Mouse (Mus musculus): ENCODE measurements around the gene Lmx1b. TPM values are rescaled to one million over a fixed set of nuclear protein-coding genes. Genes with fewer than 3 reads are reported as not detected.

The Lmx1b gene
- polyA plus RNA-seq, 1 experiment from 2014 or later: 0.03 TPM

DNA sequence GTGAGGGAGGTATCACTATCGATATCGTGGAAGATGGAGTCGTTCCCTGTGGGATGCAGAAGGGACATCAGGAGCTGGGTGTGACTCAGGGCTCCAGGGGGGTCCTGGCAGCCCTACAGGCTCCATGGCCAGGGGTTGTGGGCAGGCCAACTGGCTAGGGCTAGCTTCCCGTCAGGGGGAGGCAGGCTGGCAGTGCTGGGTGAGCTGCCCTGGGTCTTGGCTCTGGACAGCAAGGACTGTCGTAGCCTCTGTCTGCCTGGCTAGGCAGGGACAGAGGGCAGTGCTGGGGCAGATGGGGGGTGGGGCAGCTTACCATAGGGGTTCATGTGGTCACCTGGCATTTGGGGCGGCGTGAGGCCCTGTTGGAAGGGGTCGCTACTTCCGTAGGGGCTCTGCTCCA is 75.6 kb downstream of the Lmx1b start:
- no peaks in the 10 kb centered on the region for H3K36me3 ChIP-seq (ENCODE audit: control insufficient read depth, insufficient read depth, low read length)
- no peak overlapping the region for H3K4me2 ChIP-seq
- ATAC-seq (replicated peaks; ENCODE audit: insufficient number of reproducible peaks, low FRiP score, low TSS enrichment): no peak
- H3K27me3 ChIP-seq (ENCODE audit: control insufficient read depth, insufficient read depth, low read length): peaks cover 60% of the 10 kb centered on the region
- no peak overlapping the region for H3K9ac ChIP-seq (ENCODE audit: low read depth, low read length)
- H3K9me3 ChIP-seq (replicated peaks; ENCODE audit: control insufficient read depth, low read length): no peaks in the 10 kb centered on the region
- WGBS (ENCODE audit: insufficient replicate concordance): 83% methylated on average over 9 of the region's 9 CpGs
- H3K4me1 ChIP-seq (ENCODE audit: control insufficient read depth, insufficient read depth, low read length): peaks cover 6% of the 10 kb centered on the region
- H3K27ac ChIP-seq (ENCODE audit: low read depth, low read length): no peak overlapping the region
- H3K4me3 ChIP-seq (ENCODE audit: low read depth, low read length): no peak overlapping the region

DNA sequence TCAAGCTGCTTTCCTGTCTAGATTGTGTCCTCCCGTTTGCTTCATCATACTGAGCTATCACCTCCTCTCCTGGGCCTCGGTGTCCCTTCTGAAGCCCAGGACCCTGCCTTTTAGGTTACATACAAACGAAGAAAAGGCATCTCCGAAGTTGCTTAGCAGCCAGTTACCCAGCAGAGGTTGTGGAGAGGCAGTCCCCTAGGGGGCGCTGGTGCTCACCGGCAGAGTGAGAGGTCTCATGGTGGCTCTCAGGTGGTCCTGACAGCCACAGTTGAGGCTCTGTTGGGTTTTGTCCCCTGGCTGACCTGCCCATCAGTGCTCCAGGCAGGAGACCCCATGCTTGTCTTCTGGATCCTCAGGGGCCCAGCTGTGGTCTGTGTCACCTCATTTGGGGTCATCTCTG is 80.6 kb downstream of the Lmx1b start:
- Histone ChIP-seq H3K9me3 (replicated peaks; ENCODE audit: control insufficient read depth, low read length) (no peaks in the 10 kb centered on the region), H3K27me3 (ENCODE audit: control insufficient read depth, insufficient read depth, low read length) (peaks cover 21% of the 10 kb centered on the region), H3K4me1 (ENCODE audit: control insufficient read depth, insufficient read depth, low read length) (peaks cover 6% of the 10 kb centered on the region), H3K36me3 (ENCODE audit: control insufficient read depth, insufficient read depth, low read length) (no peaks in the 10 kb centered on the region), H3K9ac (ENCODE audit: low read depth, low read length) (no peak overlapping the region), H3K4me3 (ENCODE audit: low read depth, low read length) (no peak overlapping the region), H3K27ac (ENCODE audit: low read depth, low read length) (no peak overlapping the region), H3K4me2 (no peak overlapping the region)
- 8% methylated on average over 6 of the region's 6 CpGs for WGBS (ENCODE audit: insufficient replicate concordance)
- no peak for ATAC-seq (replicated peaks; ENCODE audit: insufficient number of reproducible peaks, low FRiP score, low TSS enrichment)

DNA sequence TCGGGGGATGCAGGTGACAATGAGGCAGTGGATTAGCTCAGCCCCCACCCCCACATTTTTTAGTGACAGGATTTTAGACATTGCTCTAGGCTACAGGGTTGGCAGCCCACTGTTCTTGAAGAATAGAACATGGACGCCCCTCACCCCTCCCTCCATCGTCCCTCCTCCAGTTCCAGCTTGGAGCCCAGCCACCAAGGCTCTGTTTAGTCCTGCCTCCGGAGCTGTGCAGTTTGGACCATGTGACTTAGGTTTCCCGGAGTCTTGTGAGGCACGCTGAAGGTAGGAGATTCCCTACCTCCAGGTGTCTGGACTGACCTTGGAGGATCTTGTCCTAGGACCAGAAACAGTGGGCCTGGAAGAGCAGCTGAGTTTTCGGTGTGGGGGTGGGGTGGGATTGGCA is 81.0 kb downstream of the Lmx1b start:
- no peak overlapping the region for H3K27ac ChIP-seq (ENCODE audit: low read depth, low read length)

DNA sequence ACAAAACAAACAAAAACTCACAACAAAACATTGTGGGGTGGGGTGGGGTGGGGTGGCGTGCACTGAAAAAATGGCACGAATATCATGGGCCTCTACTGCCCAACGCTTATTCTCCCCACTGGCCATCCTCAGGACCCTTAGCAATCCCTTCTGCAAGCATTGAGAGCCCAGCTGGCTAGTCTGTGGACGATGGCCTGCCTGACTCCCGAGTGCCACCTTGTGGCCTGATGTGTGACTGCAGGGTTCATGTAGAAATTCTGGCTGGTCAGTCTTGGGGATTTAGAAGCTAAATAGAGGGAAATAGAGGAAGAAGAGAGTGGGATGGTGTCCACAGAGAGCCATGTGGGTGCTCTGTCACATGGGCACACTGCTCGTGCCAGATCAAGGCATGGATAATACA is 82.1 kb downstream of the Lmx1b start:
- 7% methylated on average over 6 of the region's 6 CpGs for WGBS (ENCODE audit: insufficient replicate concordance)
- ATAC-seq (replicated peaks; ENCODE audit: insufficient number of reproducible peaks, low FRiP score, low TSS enrichment): no peak
- H3K27me3 ChIP-seq (ENCODE audit: control insufficient read depth, insufficient read depth, low read length): peaks cover 19% of the 10 kb centered on the region

More for the DNA sequence above, 81.0 kb downstream of the Lmx1b start:
- peaks cover 19% of the 10 kb centered on the region for H3K27me3 ChIP-seq (ENCODE audit: control insufficient read depth, insufficient read depth, low read length)
- no peaks in the 10 kb centered on the region for H3K36me3 ChIP-seq (ENCODE audit: control insufficient read depth, insufficient read depth, low read length)
- 40% methylated on average over 7 of the region's 7 CpGs for WGBS (ENCODE audit: insufficient replicate concordance)
- ATAC-seq (replicated peaks; ENCODE audit: insufficient number of reproducible peaks, low FRiP score, low TSS enrichment): no peak
- no peak overlapping the region for H3K9ac ChIP-seq (ENCODE audit: low read depth, low read length)
- H3K4me2 ChIP-seq: no peak overlapping the region
- H3K9me3 ChIP-seq (replicated peaks; ENCODE audit: control insufficient read depth, low read length): no peaks in the 10 kb centered on the region
- peaks cover 6% of the 10 kb centered on the region for H3K4me1 ChIP-seq (ENCODE audit: control insufficient read depth, insufficient read depth, low read length)
- H3K4me3 ChIP-seq (ENCODE audit: low read depth, low read length): no peak overlapping the region

DNA sequence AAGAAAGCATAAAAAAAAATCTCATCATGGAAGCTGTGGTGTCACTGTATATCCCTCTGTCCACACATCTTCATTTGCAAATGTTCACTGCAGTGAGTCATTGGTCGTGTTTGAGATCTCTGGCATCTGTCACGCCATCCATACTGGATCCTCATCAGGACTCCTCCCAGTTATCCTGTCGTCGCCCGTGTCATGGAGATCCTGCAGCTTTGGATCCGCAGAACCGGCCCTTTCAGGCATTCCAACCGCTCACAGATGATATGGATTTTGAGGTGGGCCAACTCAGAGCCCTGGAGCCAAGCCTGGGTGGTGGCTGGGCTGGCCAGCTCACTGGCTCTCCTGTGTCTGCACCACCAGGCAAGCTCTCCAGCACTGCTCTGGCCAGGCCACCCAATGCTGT is 84.7 kb downstream of the Lmx1b start:
- Histone ChIP-seq H3K27ac (ENCODE audit: low read depth, low read length) (no peak overlapping the region), H3K9me3 (replicated peaks; ENCODE audit: control insufficient read depth, low read length) (no peaks in the 10 kb centered on the region), H3K4me1 (ENCODE audit: control insufficient read depth, insufficient read depth, low read length) (no peaks in the 10 kb centered on the region), H3K9ac (ENCODE audit: low read depth, low read length) (no peak overlapping the region), H3K4me3 (ENCODE audit: low read depth, low read length) (no peak overlapping the region), H3K36me3 (ENCODE audit: control insufficient read depth, insufficient read depth, low read length) (no peaks in the 10 kb centered on the region), H3K4me2 (no peak overlapping the region), H3K27me3 (ENCODE audit: control insufficient read depth, insufficient read depth, low read length) (peaks cover 17% of the 10 kb centered on the region)
- ATAC-seq (replicated peaks; ENCODE audit: insufficient number of reproducible peaks, low FRiP score, low TSS enrichment): no peak
- WGBS (ENCODE audit: insufficient replicate concordance): 52% methylated on average over 8 of the region's 8 CpGs

More for the DNA sequence above, 82.1 kb downstream of the Lmx1b start:
- no peak overlapping the region for H3K4me2 ChIP-seq
- no peaks in the 10 kb centered on the region for H3K9me3 ChIP-seq (replicated peaks; ENCODE audit: control insufficient read depth, low read length)
- H3K4me3 ChIP-seq (ENCODE audit: low read depth, low read length): no peak overlapping the region
- H3K36me3 ChIP-seq (ENCODE audit: control insufficient read depth, insufficient read depth, low read length): no peaks in the 10 kb centered on the region
- H3K4me1 ChIP-seq (ENCODE audit: control insufficient read depth, insufficient read depth, low read length): peaks cover 6% of the 10 kb centered on the region
- no peak overlapping the region for H3K9ac ChIP-seq (ENCODE audit: low read depth, low read length)
- H3K27ac ChIP-seq (ENCODE audit: low read depth, low read length): no peak overlapping the region

DNA sequence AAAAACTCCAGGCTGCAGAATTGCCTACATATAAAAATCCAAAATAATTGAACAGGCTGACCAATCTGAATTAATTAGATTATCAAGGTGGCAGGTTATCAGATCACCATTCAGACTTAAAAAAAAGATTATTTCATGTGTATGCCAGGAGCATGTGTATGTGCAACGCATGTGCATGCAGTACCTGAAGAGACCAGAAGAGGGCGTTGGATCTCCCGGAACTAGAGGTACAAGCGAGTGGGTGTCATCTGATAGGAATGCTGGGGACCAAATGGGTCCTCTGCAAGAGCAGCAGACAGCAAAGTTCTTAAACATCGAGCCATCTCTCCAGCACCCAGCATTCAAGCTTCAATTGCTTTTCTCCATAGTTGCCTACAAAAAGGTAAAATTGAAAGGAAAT is 87.6 kb downstream of the Lmx1b start:
- ATAC-seq (replicated peaks; ENCODE audit: insufficient number of reproducible peaks, low FRiP score, low TSS enrichment): no peak
- Histone ChIP-seq H3K9me3 (replicated peaks; ENCODE audit: control insufficient read depth, low read length) (no peaks in the 10 kb centered on the region), H3K36me3 (ENCODE audit: control insufficient read depth, insufficient read depth, low read length) (no peaks in the 10 kb centered on the region), H3K27me3 (ENCODE audit: control insufficient read depth, insufficient read depth, low read length) (no peaks in the 10 kb centered on the region), H3K4me3 (ENCODE audit: low read depth, low read length) (no peak overlapping the region), H3K4me2 (no peak overlapping the region), H3K27ac (ENCODE audit: low read depth, low read length) (no peak overlapping the region), H3K9ac (ENCODE audit: low read depth, low read length) (no peak overlapping the region), H3K4me1 (ENCODE audit: control insufficient read depth, insufficient read depth, low read length) (no peaks in the 10 kb centered on the region)
- WGBS (ENCODE audit: insufficient replicate concordance): 47% methylated on average over 5 of the region's 5 CpGs

DNA sequence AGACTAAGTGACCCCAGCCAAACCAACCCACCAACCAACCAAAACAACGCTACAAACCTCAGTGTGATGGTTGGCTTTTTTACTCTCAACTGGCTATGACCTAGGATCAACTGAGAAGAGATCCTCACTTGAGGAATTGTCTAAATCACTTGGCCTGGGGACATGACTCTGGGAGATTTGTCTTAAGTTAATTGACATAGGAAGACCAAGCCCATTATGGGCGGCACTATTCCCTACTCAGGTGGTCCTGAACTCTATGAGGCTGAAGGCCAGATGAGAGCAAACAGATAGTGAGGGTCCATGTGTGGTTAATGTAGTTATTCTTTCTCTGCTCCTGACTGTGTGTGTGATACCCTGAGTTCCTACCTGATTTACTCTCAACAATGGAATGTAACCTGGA is 92.7 kb downstream of the Lmx1b start:
- no peaks in the 10 kb centered on the region for H3K9me3 ChIP-seq (replicated peaks; ENCODE audit: control insufficient read depth, low read length)
- H3K27me3 ChIP-seq (ENCODE audit: control insufficient read depth, insufficient read depth, low read length): peaks cover 43% of the 10 kb centered on the region
- H3K9ac ChIP-seq (ENCODE audit: low read depth, low read length): no peak overlapping the region
- H3K4me2 ChIP-seq: no peak overlapping the region
- no peaks in the 10 kb centered on the region for H3K36me3 ChIP-seq (ENCODE audit: control insufficient read depth, insufficient read depth, low read length)
- H3K27ac ChIP-seq (ENCODE audit: low read depth, low read length): no peak overlapping the region
- WGBS (ENCODE audit: insufficient replicate concordance): 84% methylated on average over 2 of the region's 2 CpGs
- H3K4me1 ChIP-seq (ENCODE audit: control insufficient read depth, insufficient read depth, low read length): 0 out of 2 replicates have a peak, but pooled peaks cover 5% of the 10 kb centered on the region
- no peak for ATAC-seq (replicated peaks; ENCODE audit: insufficient number of reproducible peaks, low FRiP score, low TSS enrichment)
- H3K4me3 ChIP-seq (ENCODE audit: low read depth, low read length): no peak overlapping the region

DNA sequence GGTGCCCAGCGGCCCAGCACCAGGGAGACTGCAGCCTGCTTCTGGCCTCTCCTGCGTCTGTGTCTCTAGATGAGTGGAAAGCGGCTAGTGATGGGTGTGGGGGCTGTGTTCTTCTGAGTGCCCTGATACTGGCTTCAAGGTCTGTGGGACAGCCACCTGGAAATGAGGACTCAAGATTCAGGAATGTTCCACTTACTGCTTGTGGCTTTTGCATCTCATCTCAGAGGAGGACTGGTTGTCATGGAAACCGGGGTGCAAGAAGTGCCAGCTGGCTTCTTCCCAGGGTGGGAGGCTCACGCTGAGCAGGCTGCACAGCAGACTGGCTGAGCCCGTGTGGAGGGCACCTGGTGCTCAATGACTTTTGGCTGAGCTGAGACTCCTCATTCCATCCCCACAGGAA is 93.4 kb downstream of the Lmx1b start:
- Histone ChIP-seq H3K27me3 (ENCODE audit: control insufficient read depth, insufficient read depth, low read length) (peaks cover 47% of the 10 kb centered on the region), H3K4me3 (ENCODE audit: low read depth, low read length) (no peak overlapping the region), H3K36me3 (ENCODE audit: control insufficient read depth, insufficient read depth, low read length) (no peaks in the 10 kb centered on the region), H3K27ac (ENCODE audit: low read depth, low read length) (no peak overlapping the region), H3K9ac (ENCODE audit: low read depth, low read length) (no peak overlapping the region), H3K9me3 (replicated peaks; ENCODE audit: control insufficient read depth, low read length) (no peaks in the 10 kb centered on the region), H3K4me2 (no peak overlapping the region), H3K4me1 (ENCODE audit: control insufficient read depth, insufficient read depth, low read length) (0 out of 2 replicates have a peak, but pooled peaks cover 5% of the 10 kb centered on the region)
- ATAC-seq (replicated peaks; ENCODE audit: insufficient number of reproducible peaks, low FRiP score, low TSS enrichment): no peak
- WGBS (ENCODE audit: insufficient replicate concordance): 24% methylated on average over 6 of the region's 6 CpGs

DNA sequence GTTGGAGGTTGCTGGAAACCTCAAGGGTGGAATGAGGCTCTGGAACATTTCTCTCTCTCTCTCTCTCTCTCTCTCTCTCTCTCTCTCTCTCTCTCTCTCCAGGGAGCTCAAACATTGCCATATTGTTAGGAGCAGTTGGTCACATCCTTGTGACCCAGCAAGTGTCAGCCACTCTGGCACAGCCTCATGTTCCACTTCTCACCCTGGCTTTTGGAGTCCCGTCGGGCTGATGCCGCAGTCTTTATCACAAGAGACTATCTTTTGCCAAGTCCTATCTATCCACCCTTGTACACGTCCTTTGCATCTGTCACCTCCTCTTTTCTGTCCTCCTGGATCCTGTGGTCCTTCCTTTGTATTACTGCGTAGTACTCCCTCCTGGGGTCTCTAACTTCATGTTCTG is 94.3 kb downstream of the Lmx1b start:
- H3K36me3 ChIP-seq (ENCODE audit: control insufficient read depth, insufficient read depth, low read length): no peaks in the 10 kb centered on the region
- H3K9ac ChIP-seq (ENCODE audit: low read depth, low read length): no peak overlapping the region
- no peaks in the 10 kb centered on the region for H3K9me3 ChIP-seq (replicated peaks; ENCODE audit: control insufficient read depth, low read length)
- no peak overlapping the region for H3K4me2 ChIP-seq
- H3K4me3 ChIP-seq (ENCODE audit: low read depth, low read length): no peak overlapping the region
- WGBS (ENCODE audit: insufficient replicate concordance): 78% methylated on average over 5 of the region's 5 CpGs
- no peak overlapping the region for H3K27ac ChIP-seq (ENCODE audit: low read depth, low read length)
- no peak for ATAC-seq (replicated peaks; ENCODE audit: insufficient number of reproducible peaks, low FRiP score, low TSS enrichment)
- peaks cover 53% of the 10 kb centered on the region for H3K27me3 ChIP-seq (ENCODE audit: control insufficient read depth, insufficient read depth, low read length)
- 0 out of 2 replicates have a peak, but pooled peaks cover 5% of the 10 kb centered on the region for H3K4me1 ChIP-seq (ENCODE audit: control insufficient read depth, insufficient read depth, low read length)
